Mouse (Mus musculus) small intestine, adult 2 months (tissue): ENCODE results near the gene H1foo.

Experiments
- CTCF ChIP-seq: fragments of 200-500 bp; IDR thresholded peaks from 2 replicates; pipeline ENCODE4 v1.5.1; 2012; ENCODE audit warnings: low read depth, mild to moderate bottlenecking, control low read depth, inconsistent platforms, low read length, moderate library complexity, mixed read lengths; ENCODE audit not compliant: insufficient replicate concordance, insufficient read length; ENCODE audit errors: extremely low read depth
- POLR2A ChIP-seq: fragments of 200-500 bp; IDR thresholded peaks from 2 replicates; pipeline ENCODE4 v1.6.1; 2012; ENCODE audit warnings: low read depth, mild to moderate bottlenecking, control low read depth, inconsistent platforms, low read length, moderate library complexity

GRCm38 (mm10) chr6:115994877-115995520 lies 50.3 kb downstream of the H1foo start, which contains the start of gene Plxnd1:
- no peak for TF ChIP-seq CTCF
- peak; percentile 55 for TF ChIP-seq POLR2A
